ENCODE assay signal across 8 mouse cellular contexts in genomic region chr5:77015544-77016482, GRCm38 (mm10). TPM values are rescaled to one million over a fixed set of nuclear protein-coding genes. Genes with fewer than 3 reads are reported as not detected.
DNase-seq lines count a peak whose midpoint lies in the region; ATAC-seq and TF ChIP-seq lines count a peak whose summit lies in the region.

Gene Thegl (plus strand): TSS chr5:77016023.

- H3K36me3 ChIP-seq in forebrain, embryonic 10.5 days (replicated peaks), result no peaks in the 10 kb centered on the region
- no peaks in the 10 kb centered on the region for H3K36me3 ChIP-seq in heart, embryonic 14.5 days (ENCODE audit: control insufficient read depth, insufficient read depth, low read length)
- H3K36me3 ChIP-seq in liver, embryonic 12.5 days, result no peaks in the 10 kb centered on the region
- H3K36me3 ChIP-seq in myocyte (ENCODE audit: control insufficient read depth, insufficient read depth), result no peaks in the 10 kb centered on the region

- no peaks in the 10 kb centered on the region for H3K9me3 ChIP-seq in forebrain, embryonic 10.5 days
- H3K9me3 ChIP-seq in heart, embryonic 14.5 days (ENCODE audit: control insufficient read depth, low read length), result no peaks in the 10 kb centered on the region
- H3K9me3 ChIP-seq in liver, embryonic 12.5 days (replicated peaks), result 0 out of 2 replicates have a peak, but pooled peaks cover 2% of the 10 kb centered on the region

- H3K27ac ChIP-seq in forebrain, embryonic 10.5 days, result no peak within 1 kb of the TSS
- no peak within 1 kb of the TSS for H3K27ac ChIP-seq in heart, embryonic 14.5 days (replicated peaks in 1 of 2; ENCODE audit: control insufficient read depth in 1 of 2, insufficient read depth in 1 of 2, low read depth in 2 of 2, low read length in 2 of 2)
- H3K27ac ChIP-seq in liver, embryonic 12.5 days, result no peak within 1 kb of the TSS

- no peak for TF ChIP-seq POLR2A in myocyte (IDR thresholded peaks at IDR 0.05; ENCODE audit: insufficient read length, low read depth)

- H3K79me2 ChIP-seq in myocyte (ENCODE audit: control insufficient read depth, insufficient read depth), result no peaks in the 10 kb centered on the region

- WGBS in forebrain, embryonic 10.5 days, result 13% methylated on average over 57 of the region's 57 CpGs
- 11% methylated on average over 57 of the region's 57 CpGs for WGBS in heart, embryonic 14.5 days
- WGBS in liver, embryonic 12.5 days (ENCODE audit: insufficient replicate concordance), result 16% methylated on average over 57 of the region's 57 CpGs

- H3K9ac ChIP-seq in heart, embryonic 14.5 days (ENCODE audit: low read length), result peak within 1 kb of the TSS; percentile 59
- peak within 1 kb of the TSS; percentile 44 for H3K9ac ChIP-seq in liver, embryonic 12.5 days

- no peak within 1 kb of the TSS for H3ac ChIP-seq in myocyte (ENCODE audit: control insufficient read depth, insufficient read length)

- H3K4me3 ChIP-seq in forebrain, embryonic 10.5 days, result peak within 1 kb of the TSS; percentile 62
- H3K4me3 ChIP-seq in heart, embryonic 14.5 days (ENCODE audit: control insufficient read depth in 1 of 2, insufficient read depth in 1 of 2, low read depth in 1 of 2, low read length in 2 of 2), result peak within 1 kb of the TSS; percentile 49 to 56
- peak within 1 kb of the TSS; percentile 59 for H3K4me3 ChIP-seq in liver, embryonic 12.5 days
- H3K4me3 ChIP-seq in myocyte, result no peak within 1 kb of the TSS

- H3K4me2 ChIP-seq in heart, embryonic 14.5 days (ENCODE audit: low read length), result peak within 1 kb of the TSS; percentile 93
- H3K4me2 ChIP-seq in liver, embryonic 12.5 days, result peak within 1 kb of the TSS; percentile 84
- peak within 1 kb of the TSS; percentile 18 for H3K4me2 ChIP-seq in myocyte (ENCODE audit: low read depth)

- H3K4me1 ChIP-seq in forebrain, embryonic 10.5 days, result peaks cover 10% of the 10 kb centered on the region
- H3K4me1 ChIP-seq in heart, embryonic 14.5 days (ENCODE audit: control insufficient read depth in 2 of 2, insufficient read depth in 2 of 2, low read length in 2 of 2), result no peaks in the 10 kb centered on the region; a peak in 1 of 4 replicates
- peaks cover 31% of the 10 kb centered on the region for H3K4me1 ChIP-seq in liver, embryonic 12.5 days

- peaks cover 29% of the 10 kb centered on the region for H3K27me3 ChIP-seq in forebrain, embryonic 10.5 days (ENCODE audit: poor library complexity, severe bottlenecking)
- no peaks in the 10 kb centered on the region for H3K27me3 ChIP-seq in heart, embryonic 14.5 days (ENCODE audit: control insufficient read depth, insufficient read depth, low read length)
- H3K27me3 ChIP-seq in liver, embryonic 12.5 days (replicated peaks), result no peaks in the 10 kb centered on the region
- no peaks in the 10 kb centered on the region for H3K27me3 ChIP-seq in myocyte (ENCODE audit: control insufficient read depth, insufficient read depth, insufficient read length)

- ATAC-seq in heart, embryonic 14.5 days (ENCODE audit: insufficient number of reproducible peaks, insufficient read depth, low FRiP score, low read depth), result peak; percentile 93
- ATAC-seq in liver, embryonic 12.5 days, result peak; percentile 98

- DNase-seq in CD4-positive, CD25-positive, alpha-beta regulatory T cell, adult 2 months (ENCODE audit: low read depth, low spot score), result peak; percentile 79
- DNase-seq in c-Kit-positive CD71-positive TER-119-negative erythroid progenitor cells, embryonic 14.5 days (ENCODE audit: low read depth), result peak; percentile 90
- DNase-seq in forebrain, embryonic 10.5 days (ENCODE audit: extremely low spot score, low spot score), result peak; percentile 87
- DNase-seq in kidney, postnatal 10 days, result peak; percentile 90
- peak; percentile 70 to 72 for DNase-seq in spleen, postnatal 36 days (ENCODE audit: low spot score in 2 of 2)

TF ChIP-seq in myocyte, 11 proteins besides CTCF, POLR2A, EP300 and RAD21:
- TF ChIP-seq SRF (IDR thresholded peaks at IDR 0.05; ENCODE audit: control insufficient read depth, insufficient read length, low read depth), result no peak
- TF ChIP-seq TCF12 (IDR thresholded peaks at IDR 0.05; ENCODE audit: insufficient read depth, poor library complexity, severe bottlenecking), result no peak
- TF ChIP-seq USF1 (IDR thresholded peaks at IDR 0.05; ENCODE audit: low read depth), result no peak
- TF ChIP-seq MYOD1 (IDR thresholded peaks at IDR 0.05; ENCODE audit: control insufficient read depth in 1 of 3, insufficient read length in 2 of 3, low read depth in 2 of 3), result no peak
- TF ChIP-seq E2F4 (IDR thresholded peaks at IDR 0.05; ENCODE audit: insufficient read depth), result no peak
- no peak for TF ChIP-seq MYOG (IDR thresholded peaks at IDR 0.05; ENCODE audit: control insufficient read depth in 1 of 3, insufficient read depth in 1 of 3, insufficient read length in 2 of 3, low read depth in 2 of 3)
- no peak for TF ChIP-seq TCF3 (IDR thresholded peaks at IDR 0.05; ENCODE audit: insufficient read length, low read depth)
- no peak for TF ChIP-seq POLR2AphosphoS2 (IDR thresholded peaks at IDR 0.05; ENCODE audit: insufficient read length, low read depth)
- no peak for TF ChIP-seq MAX (IDR thresholded peaks at IDR 0.05; ENCODE audit: low read depth)
- TF ChIP-seq CEBPB (IDR thresholded peaks at IDR 0.05; ENCODE audit: insufficient read depth, poor library complexity, severe bottlenecking), result no peak
- no peak for TF ChIP-seq REST (IDR thresholded peaks at IDR 0.05; ENCODE audit: insufficient read depth, insufficient read length)
TF ChIP-seq in myocyte: peak in this region for 0.

RNA-seq across cellular contexts. Expression of gene Thegl, which starts in this region (rescaled TPM):
- polyA plus RNA-seq in forebrain, embryonic 10.5 days (2016; fragmentation: Nextera tagmentation; extraction: Ambion mirVana), result 0.25 and 0.26 TPM in 2 replicates
- not detected in 2 replicates for polyA plus RNA-seq in heart, embryonic 14.5 days (2014; fragmentation: Nextera tagmentation; extraction: Ambion mirVana)
- 0.41 and 0.48 TPM in 2 replicates for polyA plus RNA-seq in liver, embryonic 12.5 days (2016; fragmentation: Nextera tagmentation; extraction: Ambion mirVana)
- not detected for polyA plus RNA-seq in myocyte (2012; fragmentation: generic; extraction: Trizol)

Comparison
In these comparisons a context has a peak if more than half of its experiments do, and no peak if none do; other contexts are left out.
1. Peak in DNase-seq and H3K4me3 ChIP-seq in forebrain, embryonic 10.5 days; RNA of the gene not detected or under 1 TPM.
2. Peak in ATAC-seq, H3K4me3 ChIP-seq, H3K9ac ChIP-seq and H3K4me2 ChIP-seq in heart, embryonic 14.5 days; RNA of the gene not detected or under 1 TPM.
3. Peak in ATAC-seq, H3K4me3 ChIP-seq, H3K9ac ChIP-seq and H3K4me2 ChIP-seq in liver, embryonic 12.5 days; RNA of the gene not detected or under 1 TPM.
4. H3K4me2 ChIP-seq: peak in every context shown above with its lines; median percentile 93 in heart, embryonic 14.5 days; 84 in liver, embryonic 12.5 days; 18 in myocyte.